Mouse (Mus musculus) hindbrain, embryonic 11.5 days (tissue): ENCODE data around the gene Tns3. TPM values are rescaled to one million over a fixed set of nuclear protein-coding genes. Genes with fewer than 3 reads are reported as not detected.

Experiments used
- ATAC-seq: fragments of 200-750 bp; cut with Nextera tagmentation; 2 replicates; pipeline ENCODE4 v1.8.0; 2017; ENCODE audit warnings: mild to moderate bottlenecking, moderate TSS enrichment, moderate library complexity; ENCODE audit not compliant: low FRiP score
- DNase-seq: peaks from one replicate; pipeline ENCODE4 v3.0.0-alpha.2; 2015; ENCODE audit warnings: low spot score
- H3K27ac ChIP-seq: fragments of 300-500 bp; sonication (generic); 2 replicates; pipeline ENCODE4 v1.5.1; 2014; ENCODE audit warnings: mild to moderate bottlenecking, low read depth, low read length
- H3K27me3 ChIP-seq: fragments of 300-500 bp; sonication (generic); 2 replicates; pipeline ENCODE4 v1.6.1; 2014; ENCODE audit warnings: mild to moderate bottlenecking, low read length, moderate library complexity, mixed read lengths; ENCODE audit not compliant: control insufficient read depth, insufficient read depth
- H3K36me3 ChIP-seq: fragments of 300-500 bp; sonication (generic); 2 replicates; pipeline ENCODE4 v1.6.1; 2014; ENCODE audit warnings: mild to moderate bottlenecking, low read length, moderate library complexity, mixed read lengths; ENCODE audit not compliant: control insufficient read depth, insufficient read depth
- H3K4me1 ChIP-seq: fragments of 300-500 bp; sonication (generic); replicated peaks from 2 replicates; pipeline ENCODE4 v1.6.1; 2014; ENCODE audit warnings: low read length, mixed read lengths; ENCODE audit not compliant: control insufficient read depth, insufficient read depth
- H3K4me2 ChIP-seq: fragments of 300-500 bp; sonication (generic); replicated peaks from 2 replicates; pipeline ENCODE4 v1.6.1; 2014; ENCODE audit warnings: mild to moderate bottlenecking, low read depth, low read length
- H3K4me3 ChIP-seq: fragments of 300-500 bp; sonication (generic); 2 replicates; pipeline ENCODE4 v1.5.1; 2014; ENCODE audit warnings: low read depth, low read length
- H3K9ac ChIP-seq: fragments of 300-500 bp; sonication (generic); 2 replicates; pipeline ENCODE4 v1.6.1; 2014; ENCODE audit warnings: low read depth, low read length
- H3K9me3 ChIP-seq: fragments of 300-500 bp; sonication (generic); 2 replicates; pipeline ENCODE4 v1.6.1; 2016; ENCODE audit warnings: low read length; ENCODE audit not compliant: control insufficient read depth
- WGBS: fragments of 180-500 bp; shearing (Covaris S2); extraction: QIAGEN DNeasy Blood & Tissue Kit; methylation state at CpG from one replicate; pipeline ENCODE4 v1.1.7; 2014; 5-methylcytosine and 5-hydroxymethylcytosine counted together
- polyA plus RNA-seq: library from polyadenylated mRNA; unstranded; fragments of >200 nt; fragmentation: Nextera tagmentation; extraction: Ambion mirVana; gene quantifications from 2 replicates; pipeline ENCODE4 v1.2.1, GENCODE M21; 2014

Tns3 gene
- polyA plus RNA-seq, 1 experiment from 2014 or later, result 9.5 TPM

GRCm38 (mm10) chr11:8457951-8458350 lies 206.4 kb downstream of the Tns3 start:
- H3K4me2 ChIP-seq, result no peak overlapping the region
- H3K27me3 ChIP-seq, result no peaks in the 10 kb centered on the region
- H3K4me1 ChIP-seq, result peaks cover 5% of the 10 kb centered on the region; the same call in 1 of the 2 replicates
- no peak for ATAC-seq
- 60% methylated on average over 5 of the region's 5 CpGs for WGBS
- H3K4me3 ChIP-seq, result no peak overlapping the region
- H3K27ac ChIP-seq, result no peak overlapping the region
- peak; percentile 25 for DNase-seq
- no peaks in the 10 kb centered on the region for H3K9me3 ChIP-seq
- H3K9ac ChIP-seq, result no peak overlapping the region
- H3K36me3 ChIP-seq, result no peaks in the 10 kb centered on the region

GRCm38 (mm10) chr11:8456586-8457285 lies 207.6 kb downstream of the Tns3 start:
- Histone ChIP-seq H3K9ac (no peak overlapping the region), H3K4me2 (no peak overlapping the region), H3K27me3 (no peaks in the 10 kb centered on the region), H3K36me3 (no peaks in the 10 kb centered on the region), H3K27ac (no peak overlapping the region), H3K4me1 (peaks cover 5% of the 10 kb centered on the region; the same call in 1 of the 2 replicates), H3K4me3 (no peak overlapping the region), H3K9me3 (no peaks in the 10 kb centered on the region)
- DNase-seq, result peak; percentile 9
- WGBS, result 56% methylated on average over 9 of the region's 9 CpGs
- 0 out of 2 replicates have a peak, but pooled peaks have one; percentile 14 for ATAC-seq

- no peaks in the 10 kb centered on the region for H3K36me3 ChIP-seq
- H3K27me3 ChIP-seq, result no peaks in the 10 kb centered on the region
- WGBS, result 81% methylated on average over 6 of the region's 6 CpGs
- H3K9ac ChIP-seq, result no peak overlapping the region
- ATAC-seq (no peak), DNase-seq (no peak)
- no peaks in the 10 kb centered on the region for H3K9me3 ChIP-seq
- peaks cover 5% of the 10 kb centered on the region; the same call in 1 of the 2 replicates for H3K4me1 ChIP-seq
- H3K27ac ChIP-seq, result no peak overlapping the region
- H3K4me2 ChIP-seq, result no peak overlapping the region
- no peak overlapping the region for H3K4me3 ChIP-seq
These were observed 208.7 kb downstream of the Tns3 start for GRCm38 (mm10) chr11:8455650-8456049.

GRCm38 (mm10) chr11:8453252-8453651 lies 211.1 kb downstream of the Tns3 start:
- no peak for DNase-seq
- Histone ChIP-seq H3K9me3 (no peaks in the 10 kb centered on the region), H3K4me2 (no peak overlapping the region), H3K27ac (no peak overlapping the region), H3K4me3 (no peak overlapping the region), H3K36me3 (no peaks in the 10 kb centered on the region), H3K9ac (no peak overlapping the region), H3K27me3 (no peaks in the 10 kb centered on the region), H3K4me1 (peaks cover 5% of the 10 kb centered on the region; the same call in 1 of the 2 replicates)
- ATAC-seq, result no peak
- 85% methylated on average over 6 of the region's 6 CpGs for WGBS

- H3K4me2 ChIP-seq, result no peak overlapping the region
- WGBS, result 87% methylated on average over 6 of the region's 6 CpGs
- DNase-seq (no peak), ATAC-seq (no peak)
- H3K9me3 ChIP-seq, result no peaks in the 10 kb centered on the region
- H3K27me3 ChIP-seq, result no peaks in the 10 kb centered on the region
- H3K36me3 ChIP-seq, result no peaks in the 10 kb centered on the region
- peaks cover 5% of the 10 kb centered on the region; the same call in 1 of the 2 replicates for H3K4me1 ChIP-seq
- no peak overlapping the region for H3K27ac ChIP-seq
- H3K4me3 ChIP-seq, result no peak overlapping the region
- no peak overlapping the region for H3K9ac ChIP-seq
These were observed 212.6 kb downstream of the Tns3 start for GRCm38 (mm10) chr11:8451597-8452201.

GRCm38 (mm10) chr11:8450540-8450939 lies 213.8 kb downstream of the Tns3 start:
- no peaks in the 10 kb centered on the region for H3K27me3 ChIP-seq
- H3K4me3 ChIP-seq, result no peak overlapping the region
- H3K4me2 ChIP-seq, result no peak overlapping the region
- no peaks in the 10 kb centered on the region for H3K9me3 ChIP-seq
- DNase-seq (no peak), ATAC-seq (no peak)
- H3K36me3 ChIP-seq, result no peaks in the 10 kb centered on the region
- H3K4me1 ChIP-seq, result no peaks in the 10 kb centered on the region
- H3K9ac ChIP-seq, result no peak overlapping the region
- 85% methylated on average over 4 of the region's 4 CpGs for WGBS
- H3K27ac ChIP-seq, result no peak overlapping the region

GRCm38 (mm10) chr11:8445915-8446356 lies 218.4 kb downstream of the Tns3 start:
- H3K36me3 ChIP-seq, result 0 out of 2 replicates have a peak, but pooled peaks cover 2% of the 10 kb centered on the region
- no peaks in the 10 kb centered on the region for H3K4me1 ChIP-seq
- no peak overlapping the region for H3K27ac ChIP-seq
- no peaks in the 10 kb centered on the region for H3K27me3 ChIP-seq
- H3K9me3 ChIP-seq, result no peaks in the 10 kb centered on the region
- ATAC-seq (no peak), DNase-seq (peak; percentile 4)
- no peak overlapping the region for H3K4me3 ChIP-seq
- H3K9ac ChIP-seq, result no peak overlapping the region
- WGBS, result 71% methylated on average over 8 of the region's 8 CpGs
- H3K4me2 ChIP-seq, result no peak overlapping the region

- Histone ChIP-seq H3K27me3 (no peaks in the 10 kb centered on the region), H3K36me3 (0 out of 2 replicates have a peak, but pooled peaks cover 2% of the 10 kb centered on the region), H3K27ac (no peak overlapping the region), H3K9me3 (no peaks in the 10 kb centered on the region), H3K9ac (no peak overlapping the region), H3K4me2 (no peak overlapping the region), H3K4me3 (no peak overlapping the region), H3K4me1 (no peaks in the 10 kb centered on the region)
- no peak for DNase-seq
- WGBS, result 84% methylated on average over 13 of the region's 13 CpGs
- no peak for ATAC-seq
These were observed 219.4 kb downstream of the Tns3 start for GRCm38 (mm10) chr11:8444759-8445422.
